Mouse (Mus musculus) spleen, adult 12 weeks (tissue): ENCODE measurements at regions not wholly inside any gene's neighbourhood (a gene's known extent, or its start where the extent isn't known, plus 50 kb on each side); places are given as distances from the start of the nearest gene placed in this dataset.

Experiments
- DNase-seq: peaks from one replicate; pipeline ENCODE4 v3.0.0; 2022; ENCODE audit warnings: low spot score

DNA sequence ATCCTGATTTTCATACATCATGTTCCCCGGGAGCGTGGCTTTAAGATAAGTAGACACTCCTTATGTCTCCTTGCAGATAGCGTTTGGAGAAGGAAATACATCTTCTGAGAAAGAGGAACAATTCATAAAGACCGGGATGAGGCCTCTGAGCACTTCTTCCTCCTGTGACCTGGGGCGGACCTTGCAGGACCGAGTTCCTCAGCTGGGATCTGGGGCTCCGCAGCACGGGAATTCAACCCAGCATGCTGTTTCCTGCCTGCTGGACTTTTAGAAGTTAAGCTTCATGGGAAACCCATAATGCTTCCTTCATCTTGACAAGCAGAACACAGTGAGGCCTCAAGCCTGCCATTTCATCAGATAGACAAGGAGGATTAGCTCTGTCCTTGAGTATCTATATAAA is 491.4 kb downstream of the Fam19a5 start:
- DNase-seq, result no peak

DNA sequence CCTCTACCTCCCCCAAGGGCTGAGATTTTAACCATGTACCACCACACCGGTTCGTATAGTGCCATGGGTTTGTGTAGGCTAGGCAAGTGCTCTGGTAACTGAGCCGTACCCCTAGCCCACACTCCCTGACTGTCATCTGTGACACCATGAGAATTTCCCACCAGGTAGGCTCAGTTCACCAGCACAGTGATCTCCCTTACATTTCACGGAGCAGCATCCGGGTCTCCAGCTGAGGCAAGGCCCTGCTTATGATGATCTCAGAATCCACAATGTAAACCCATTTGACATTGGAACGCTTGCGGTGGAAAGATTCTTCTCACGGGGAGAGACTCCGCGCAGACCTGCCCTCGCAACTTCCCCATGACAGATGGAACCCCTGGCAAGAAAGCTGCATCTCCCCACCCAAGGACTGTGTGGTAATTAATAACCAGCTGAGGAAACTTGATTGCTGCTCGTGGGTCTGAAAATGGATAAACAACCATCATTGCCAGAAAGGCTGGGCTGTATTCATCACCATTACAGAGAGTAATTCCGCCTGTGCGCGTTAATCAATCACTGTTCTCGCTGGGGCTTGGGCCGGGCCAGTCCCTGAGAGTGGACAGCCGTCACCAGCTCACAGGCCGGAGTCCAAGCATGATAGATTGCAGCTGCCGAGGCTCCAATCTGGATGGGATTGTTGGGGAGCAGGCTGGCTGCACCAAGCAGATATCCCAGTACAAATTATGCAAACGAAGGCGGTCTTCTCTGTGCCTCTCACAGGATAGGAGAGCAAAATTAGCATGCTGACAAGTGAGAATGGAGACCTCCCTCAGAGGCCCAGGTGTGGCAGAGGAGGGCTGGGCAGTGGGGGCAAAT is 492.3 kb downstream of the Fam19a5 start:
- DNase-seq, result no peak

GRCm38 (mm10) chr15:88037606-88038005 is 493.5 kb downstream of the Fam19a5 start:
- DNase-seq, result no peak

DNA sequence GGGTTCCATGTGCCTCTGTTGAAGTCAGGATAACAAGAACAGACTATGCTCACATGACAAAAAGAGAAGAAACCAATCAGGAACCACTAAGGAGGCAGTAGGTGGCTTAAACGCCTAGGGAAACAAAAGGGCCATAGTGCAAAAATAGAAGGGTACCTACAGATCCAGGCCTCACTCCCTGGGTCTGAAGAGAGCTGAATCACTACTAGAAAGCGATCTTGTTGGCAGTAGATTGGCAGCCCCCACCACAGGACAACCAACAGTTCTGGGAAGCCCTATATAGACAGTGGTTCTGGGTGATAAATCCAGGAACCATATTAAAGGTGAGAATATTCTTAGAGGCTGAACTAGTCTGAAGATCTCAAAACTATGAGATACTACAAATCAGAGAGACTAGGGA is 498.7 kb downstream of the Fam19a5 start:
- DNase-seq, result no peak

GRCm38 (mm10) chr15:88058071-88058470 is 514.0 kb downstream of the Fam19a5 start:
- no peak for DNase-seq

GRCm38 (mm10) chr15:88060935-88061334 is 516.8 kb downstream of the Fam19a5 start:
- no peak for DNase-seq

DNA sequence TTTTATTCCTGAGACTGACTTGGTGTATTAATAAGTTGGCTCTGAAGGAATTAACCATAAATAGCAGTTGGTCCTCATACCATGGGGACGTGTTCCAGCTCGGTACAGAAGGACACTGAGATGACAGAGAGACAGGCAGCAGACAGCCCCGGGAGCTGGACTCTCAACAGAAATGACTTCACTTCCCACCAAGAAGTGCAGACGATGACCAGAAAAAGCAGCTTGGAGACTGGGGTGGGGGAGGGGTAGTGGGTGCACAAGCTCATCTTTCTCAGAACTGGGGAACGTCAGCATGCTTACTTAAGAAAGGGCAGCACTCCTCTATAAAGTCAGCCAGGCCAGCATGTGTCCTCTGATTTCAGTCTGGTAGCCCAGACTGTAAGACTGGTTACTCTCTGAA is 518.9 kb downstream of the Fam19a5 start:
- DNase-seq, result no peak

- DNase-seq, result no peak
These were observed 524.4 kb downstream of the Fam19a5 start for GRCm38 (mm10) chr15:88068476-88068875.

GRCm38 (mm10) chr15:88072676-88073075 is 527.4 kb upstream of the Zdhhc25 start:
- no peak for DNase-seq

DNA sequence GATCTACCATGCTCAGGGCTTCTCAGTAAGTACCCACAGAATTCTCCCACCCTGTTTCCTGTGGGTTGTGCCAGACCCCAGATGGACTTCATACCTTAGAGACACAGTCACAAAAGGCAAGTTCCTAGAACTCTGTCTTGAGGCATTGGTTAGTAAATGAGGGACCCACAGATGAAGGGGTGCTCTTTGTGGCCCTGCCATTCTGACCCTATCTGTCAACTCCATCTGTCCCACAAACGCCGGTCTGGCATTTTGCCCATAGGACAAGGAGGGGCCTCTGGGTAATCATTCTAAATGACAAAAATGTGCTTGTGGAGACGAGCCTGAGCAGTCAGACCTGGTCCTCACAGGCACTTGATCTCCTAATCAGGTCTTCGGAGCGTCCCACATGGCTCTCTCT is 516.2 kb upstream of the Zdhhc25 start:
- DNase-seq, result no peak

DNA sequence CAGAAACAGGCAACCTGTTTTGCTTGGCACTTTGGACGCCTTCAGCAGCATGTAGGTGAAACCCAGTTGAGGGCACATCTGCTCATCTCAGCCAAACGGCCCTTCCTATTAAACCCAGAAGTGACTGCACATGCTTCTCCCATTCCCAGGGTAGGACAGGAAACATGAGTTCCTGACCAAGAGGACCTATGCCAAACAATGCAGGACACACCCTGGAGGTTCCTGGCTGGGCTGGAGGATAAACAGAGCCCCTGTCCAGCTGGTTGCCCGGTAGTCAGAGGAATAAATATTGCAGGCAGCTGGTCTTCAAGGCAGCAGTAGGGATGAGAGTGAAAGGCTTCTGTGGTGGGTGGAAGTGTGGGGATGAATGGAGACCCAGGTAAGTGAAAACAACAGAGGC is 514.5 kb upstream of the Zdhhc25 start:
- no peak for DNase-seq

DNA sequence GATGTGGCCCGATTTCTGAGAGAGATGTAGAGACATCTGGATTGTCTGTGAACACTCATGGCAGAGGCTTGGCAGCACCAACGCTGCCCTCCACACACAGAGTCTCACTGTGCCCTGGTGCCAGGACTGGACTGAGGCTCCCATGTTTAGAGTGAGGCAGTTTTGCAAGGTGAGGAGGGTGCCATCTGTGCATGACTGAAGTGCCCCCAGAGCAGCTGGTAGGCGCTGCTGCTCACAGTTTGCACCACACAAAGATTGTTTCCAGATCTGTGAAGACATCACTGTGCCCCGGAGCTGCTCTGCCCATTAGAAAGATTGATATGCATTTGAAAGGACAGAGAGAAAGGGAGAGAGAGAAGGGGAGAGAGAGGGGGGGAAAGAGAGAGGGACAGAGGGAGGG is 510.6 kb upstream of the Zdhhc25 start:
- DNase-seq, result no peak

DNA sequence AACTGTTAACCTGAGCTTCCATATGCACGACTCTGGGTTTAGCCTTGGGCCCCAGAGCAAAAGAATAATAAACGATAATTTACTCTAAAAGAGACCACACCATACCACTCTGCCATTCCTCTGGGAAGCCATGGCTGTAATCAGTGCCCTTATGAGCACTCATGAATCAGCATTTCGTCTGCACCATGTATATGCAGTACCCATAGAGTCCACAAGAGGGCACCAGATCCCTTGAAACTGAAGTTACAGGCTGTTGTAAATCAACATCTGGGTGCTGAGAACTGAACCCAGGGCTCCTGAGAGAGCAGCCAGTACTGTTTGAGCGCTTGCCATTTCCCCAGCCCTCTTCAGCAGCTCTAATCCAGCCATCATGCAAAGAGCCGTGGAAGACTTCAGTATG is 508.7 kb upstream of the Zdhhc25 start:
- no peak for DNase-seq

DNA sequence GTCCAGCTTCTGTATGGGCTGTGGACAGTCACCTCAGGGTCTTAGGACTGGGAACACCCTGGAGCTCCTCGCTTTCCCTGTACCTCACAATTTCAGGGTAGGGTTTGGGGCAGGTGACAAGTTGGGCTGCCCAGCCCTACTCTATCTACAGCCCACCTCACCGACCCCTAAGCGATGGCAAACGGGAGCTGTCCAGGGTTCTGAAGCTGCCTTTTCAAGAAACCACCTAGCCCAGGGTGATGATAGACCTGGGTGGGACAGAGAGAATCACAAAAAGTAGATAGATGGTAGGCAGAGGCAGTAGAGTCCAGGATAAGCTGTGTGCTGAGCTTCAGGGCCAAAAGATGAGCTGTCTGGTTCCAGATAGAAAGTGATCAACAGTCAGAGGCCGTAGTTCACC is 479.7 kb upstream of the Zdhhc25 start:
- no peak for DNase-seq

GRCm38 (mm10) chr15:88123907-88124523 is 476.1 kb upstream of the Zdhhc25 start:
- DNase-seq, result no peak

- no peak for DNase-seq
These were observed 454.0 kb upstream of the Zdhhc25 start for GRCm38 (mm10) chr15:88146118-88146517.

- DNase-seq, result no peak
These were observed 448.9 kb upstream of the Zdhhc25 start for GRCm38 (mm10) chr15:88151199-88151598.

DNA sequence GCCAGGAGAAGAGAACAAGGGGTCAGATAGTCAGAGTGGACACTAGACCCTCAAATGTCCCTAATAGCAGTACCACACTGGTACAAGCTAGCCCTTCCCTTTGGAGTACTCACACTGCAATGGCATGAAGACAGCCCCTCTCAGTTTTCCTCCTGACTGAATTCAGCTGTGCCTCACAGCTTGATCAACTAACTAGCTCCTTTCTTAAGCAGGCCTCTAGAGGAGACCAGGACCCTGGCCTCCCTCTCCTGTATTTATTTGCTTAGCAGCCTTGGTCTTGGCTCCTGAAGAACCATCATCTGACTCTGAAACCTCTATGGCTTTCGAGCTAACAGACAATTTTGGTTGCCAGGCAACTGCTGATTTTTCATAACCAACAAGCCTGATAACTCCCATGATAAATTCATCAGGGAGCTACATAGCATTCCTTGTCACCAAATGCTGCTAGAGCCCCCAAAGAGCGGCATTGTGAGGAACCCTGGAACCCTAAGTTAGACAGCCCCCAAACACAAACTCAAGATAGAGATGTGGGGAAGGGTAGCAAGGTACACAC is 440.4 kb upstream of the Zdhhc25 start:
- DNase-seq, result no peak

DNA sequence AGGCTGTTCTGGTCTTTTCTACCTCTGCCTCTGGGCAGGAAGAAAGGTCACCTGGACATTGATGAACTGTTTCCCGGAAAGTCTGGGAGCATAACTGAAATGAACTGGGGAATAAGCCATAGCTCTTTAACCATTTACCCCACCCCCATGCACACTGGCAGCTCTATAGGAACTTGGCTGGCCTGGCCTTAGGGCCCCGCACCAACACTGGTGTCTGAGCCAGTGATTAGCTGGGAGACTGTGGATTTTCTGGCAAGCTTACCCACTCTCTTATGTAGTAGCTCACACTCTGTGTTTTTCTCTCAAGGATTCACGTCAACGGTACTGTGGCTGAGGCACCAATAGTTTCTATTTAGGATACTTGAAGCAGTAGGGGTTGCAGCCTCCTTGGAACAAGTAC is 439.8 kb upstream of the Zdhhc25 start:
- DNase-seq, result no peak

GRCm38 (mm10) chr15:88163438-88163837 is 436.7 kb upstream of the Zdhhc25 start:
- DNase-seq, result no peak

- DNase-seq, result no peak
These were observed 425.8 kb upstream of the Zdhhc25 start for GRCm38 (mm10) chr15:88174326-88174725.

DNA sequence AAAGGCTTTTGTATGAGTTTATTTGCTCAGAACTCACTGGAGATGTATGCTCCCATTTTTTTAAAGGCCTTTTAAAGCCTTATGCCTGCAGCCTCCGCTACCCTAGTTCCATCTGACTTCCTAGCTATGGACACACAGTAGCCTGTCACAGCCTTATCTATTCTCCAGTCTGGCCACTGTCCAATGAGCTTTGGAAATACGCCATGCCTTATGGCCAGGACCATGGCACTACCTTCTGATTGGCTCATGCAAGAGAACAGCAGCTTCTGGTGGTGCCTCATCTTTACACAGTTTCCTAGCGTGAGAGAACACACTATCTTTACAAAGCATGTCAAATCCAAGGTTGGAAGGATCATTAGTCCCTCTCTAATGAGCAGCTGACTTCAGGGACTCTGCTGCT is 424.1 kb upstream of the Zdhhc25 start:
- DNase-seq, result no peak

- no peak for DNase-seq
These were observed 403.6 kb upstream of the Zdhhc25 start for GRCm38 (mm10) chr15:88196539-88196938.
